Mouse (Mus musculus): Measurements from ENCODE around the gene Notch4. TPM values are rescaled to one million over a fixed set of nuclear protein-coding genes. Genes with fewer than 3 reads are reported as not detected.

The Notch4 gene
- polyA plus RNA-seq, 1 experiment from 2014 or later, result 8.9 TPM

DNA sequence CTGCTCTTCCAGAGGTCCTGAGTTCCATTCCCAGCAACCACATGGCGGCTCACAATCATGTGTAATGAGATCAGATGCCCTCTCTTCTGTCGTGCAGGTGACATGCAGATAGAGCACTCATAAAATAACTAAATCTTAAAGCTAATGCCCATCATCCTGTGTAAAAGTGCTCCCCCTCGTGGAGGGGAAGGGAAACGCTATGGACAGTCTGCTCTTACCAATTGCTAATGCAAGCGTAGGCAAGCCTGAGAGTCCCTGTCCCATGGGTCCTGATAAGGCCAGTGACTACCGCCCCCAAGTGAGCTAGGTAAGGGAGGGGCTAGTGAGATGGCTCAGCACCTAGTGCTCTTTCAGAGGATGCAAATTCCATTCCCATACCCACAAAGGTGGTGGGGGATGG is 54.9 kb downstream of the Notch4 start:
- WGBS, result 11% methylated on average over 6 of the region's 6 CpGs
- no peak overlapping the region for H3K9ac ChIP-seq (replicated peaks)
- H3K4me3 ChIP-seq (replicated peaks), result no peak overlapping the region
- no peaks in the 10 kb centered on the region for H3K27me3 ChIP-seq
- peaks cover 68% of the 10 kb centered on the region for H3K36me3 ChIP-seq
- no peak for ATAC-seq
- no peaks in the 10 kb centered on the region for H3K9me3 ChIP-seq
- H3K27ac ChIP-seq, result no peak overlapping the region
- H3K4me2 ChIP-seq (replicated peaks), result no peak overlapping the region
- no peaks in the 10 kb centered on the region for H3K4me1 ChIP-seq (replicated peaks)

DNA sequence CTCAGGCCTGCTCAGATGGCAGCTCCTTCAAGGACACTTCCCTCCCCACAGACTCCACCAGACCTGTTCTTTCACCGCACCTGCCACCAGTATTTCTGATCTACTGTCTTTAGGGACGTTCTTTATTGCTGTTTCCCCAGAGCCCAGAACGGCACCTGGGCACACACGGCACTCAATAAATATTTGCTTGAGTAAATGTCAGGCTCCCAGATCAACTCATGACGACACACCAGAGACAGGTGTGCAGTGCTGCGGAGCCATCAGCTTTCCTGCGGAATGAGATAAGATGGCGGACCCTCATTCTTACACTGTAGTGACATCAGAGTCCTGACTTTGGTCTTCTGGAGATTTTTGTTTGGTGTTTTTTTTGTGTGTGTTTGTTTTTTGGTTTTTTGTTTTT is 56.9 kb downstream of the Notch4 start:
- Histone ChIP-seq H3K4me2 (replicated peaks) (no peak overlapping the region), H3K9me3 (no peaks in the 10 kb centered on the region), H3K27me3 (no peaks in the 10 kb centered on the region), H3K9ac (replicated peaks) (no peak overlapping the region), H3K4me1 (replicated peaks) (peaks cover 7% of the 10 kb centered on the region), H3K4me3 (replicated peaks) (no peak overlapping the region), H3K27ac (no peak overlapping the region), H3K36me3 (peaks cover 50% of the 10 kb centered on the region)
- ATAC-seq, result no peak
- 87% methylated on average over 8 of the region's 8 CpGs for WGBS

DNA sequence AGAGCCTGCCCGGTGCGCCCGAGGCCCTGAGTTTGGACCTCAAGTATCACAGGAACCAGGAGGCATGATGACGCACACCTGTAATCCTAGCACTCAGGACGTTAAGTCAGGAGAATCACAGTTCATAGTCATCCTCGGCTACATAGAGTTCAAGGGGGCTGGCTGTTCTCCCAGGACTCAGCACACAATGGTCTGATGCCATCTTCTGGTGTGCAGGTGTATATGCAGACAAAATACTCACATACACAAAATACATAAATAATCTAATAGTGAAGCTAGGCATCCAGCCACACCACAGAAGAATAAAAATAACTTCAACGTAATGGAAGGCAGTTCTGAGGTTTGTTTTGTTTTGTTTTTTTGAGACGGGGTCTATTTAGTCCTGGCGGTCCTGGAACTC is 59.1 kb downstream of the Notch4 start:
- peaks cover 21% of the 10 kb centered on the region for H3K4me1 ChIP-seq (replicated peaks)
- no peak overlapping the region for H3K27ac ChIP-seq
- ATAC-seq, result no peak
- peaks cover 34% of the 10 kb centered on the region for H3K36me3 ChIP-seq
- H3K27me3 ChIP-seq, result no peaks in the 10 kb centered on the region
- no peak overlapping the region for H3K4me2 ChIP-seq (replicated peaks)
- H3K4me3 ChIP-seq (replicated peaks), result no peak overlapping the region
- no peaks in the 10 kb centered on the region for H3K9me3 ChIP-seq
- no peak overlapping the region for H3K9ac ChIP-seq (replicated peaks)
- WGBS, result 89% methylated on average over 9 of the region's 9 CpGs

DNA sequence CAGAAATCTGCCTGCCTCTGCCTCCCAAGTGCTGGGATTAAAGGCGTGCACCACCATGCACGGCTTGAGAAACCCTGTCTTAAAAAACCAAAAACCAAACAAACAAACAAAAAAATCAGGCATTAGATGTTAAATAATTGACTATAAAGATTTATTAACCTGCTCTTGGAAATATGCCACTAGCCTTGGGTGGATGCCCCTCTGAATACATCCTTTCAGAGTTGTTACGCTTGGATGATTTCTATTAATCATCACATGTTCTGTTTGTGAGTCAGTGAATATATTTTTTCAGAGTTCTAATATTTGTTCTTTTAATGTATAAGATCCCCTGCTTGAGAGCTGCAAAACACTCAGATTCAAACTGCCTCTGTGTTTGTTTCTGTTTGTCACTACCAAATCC is 60.9 kb downstream of the Notch4 start:
- H3K4me3 ChIP-seq (replicated peaks), result no peak overlapping the region
- H3K36me3 ChIP-seq, result peaks cover 31% of the 10 kb centered on the region
- 92% methylated on average over 3 of the region's 3 CpGs for WGBS
- peaks cover 39% of the 10 kb centered on the region for H3K4me1 ChIP-seq (replicated peaks)
- no peak overlapping the region for H3K27ac ChIP-seq
- H3K9ac ChIP-seq (replicated peaks), result no peak overlapping the region
- no peak for ATAC-seq
- H3K9me3 ChIP-seq, result no peaks in the 10 kb centered on the region
- no peak overlapping the region for H3K4me2 ChIP-seq (replicated peaks)
- H3K27me3 ChIP-seq, result peaks cover 2% of the 10 kb centered on the region

DNA sequence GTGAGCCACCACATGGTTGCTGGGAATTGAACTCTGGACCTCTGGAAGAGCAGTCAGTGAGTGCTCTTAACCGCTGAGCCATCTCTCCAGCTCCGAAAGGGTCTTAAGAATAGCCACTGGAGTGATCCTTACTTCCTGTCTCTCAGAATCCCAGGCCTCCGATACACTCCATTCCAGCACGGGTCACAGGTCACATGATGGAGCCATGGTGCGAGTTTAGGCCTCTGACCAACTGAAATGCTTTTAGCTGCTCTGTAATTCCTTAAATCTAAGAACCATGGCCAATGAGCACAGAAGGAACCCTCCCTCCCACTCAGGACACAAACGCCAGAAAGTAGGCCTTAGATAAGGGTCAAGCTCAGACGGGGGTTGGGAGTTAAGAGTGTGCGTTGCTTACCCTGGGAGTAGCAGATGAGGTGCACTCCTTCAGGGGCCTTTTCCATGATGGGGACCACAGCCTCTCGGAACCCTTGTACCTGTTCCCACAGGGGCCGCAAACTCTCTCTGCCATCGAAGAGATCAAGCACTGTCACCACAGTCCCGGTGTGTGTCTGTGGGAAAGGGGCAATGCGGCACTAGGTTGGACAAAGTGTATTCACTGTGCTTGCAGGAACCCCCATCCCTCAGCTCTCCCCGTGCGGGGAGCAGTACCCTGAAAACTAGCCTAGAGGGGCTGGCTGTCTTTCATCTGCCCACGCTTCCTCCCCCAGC is 62.1 kb downstream of the Notch4 start:
- Histone ChIP-seq H3K27ac (peak overlapping the region; percentile 94), H3K4me1 (replicated peaks) (peaks cover 52% of the 10 kb centered on the region), H3K27me3 (peaks cover 15% of the 10 kb centered on the region), H3K36me3 (peaks cover 19% of the 10 kb centered on the region), H3K4me3 (replicated peaks) (peak overlapping the region; percentile 80), H3K4me2 (replicated peaks) (peak overlapping the region; percentile 91), H3K9me3 (no peaks in the 10 kb centered on the region), H3K9ac (replicated peaks) (peak overlapping the region; percentile 83)
- WGBS, result 50% methylated on average over 16 of the region's 16 CpGs
- ATAC-seq, result no peak; the same call in 1 of the 2 replicates

DNA sequence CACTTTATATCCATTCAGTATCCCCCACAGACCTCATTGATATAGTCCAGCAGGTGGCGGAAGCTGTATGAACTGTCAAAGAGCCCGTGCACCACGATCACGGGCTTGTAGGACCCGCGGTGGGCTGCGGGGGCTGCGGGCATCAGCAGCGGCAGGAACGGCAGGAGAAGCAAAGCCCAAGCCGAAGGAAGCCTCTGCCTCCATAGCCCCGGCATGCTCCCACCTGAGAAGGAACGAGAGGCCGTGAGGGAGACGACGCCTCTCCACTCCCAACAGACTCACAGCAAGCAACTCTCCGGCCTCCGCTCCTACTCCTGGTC is 62.7 kb downstream of the Notch4 start:
- ATAC-seq, result peak; percentile 38
- Histone ChIP-seq H3K9ac (replicated peaks) (peak overlapping the region; percentile 83), H3K9me3 (no peaks in the 10 kb centered on the region), H3K4me3 (replicated peaks) (peak overlapping the region; percentile 80), H3K27ac (peak overlapping the region; percentile 94), H3K4me2 (replicated peaks) (peak overlapping the region; percentile 91), H3K36me3 (peaks cover 14% of the 10 kb centered on the region), H3K4me1 (replicated peaks) (peaks cover 57% of the 10 kb centered on the region), H3K27me3 (peaks cover 20% of the 10 kb centered on the region)
- WGBS, result under 1% methylated on average over 18 of the region's 18 CpGs

DNA sequence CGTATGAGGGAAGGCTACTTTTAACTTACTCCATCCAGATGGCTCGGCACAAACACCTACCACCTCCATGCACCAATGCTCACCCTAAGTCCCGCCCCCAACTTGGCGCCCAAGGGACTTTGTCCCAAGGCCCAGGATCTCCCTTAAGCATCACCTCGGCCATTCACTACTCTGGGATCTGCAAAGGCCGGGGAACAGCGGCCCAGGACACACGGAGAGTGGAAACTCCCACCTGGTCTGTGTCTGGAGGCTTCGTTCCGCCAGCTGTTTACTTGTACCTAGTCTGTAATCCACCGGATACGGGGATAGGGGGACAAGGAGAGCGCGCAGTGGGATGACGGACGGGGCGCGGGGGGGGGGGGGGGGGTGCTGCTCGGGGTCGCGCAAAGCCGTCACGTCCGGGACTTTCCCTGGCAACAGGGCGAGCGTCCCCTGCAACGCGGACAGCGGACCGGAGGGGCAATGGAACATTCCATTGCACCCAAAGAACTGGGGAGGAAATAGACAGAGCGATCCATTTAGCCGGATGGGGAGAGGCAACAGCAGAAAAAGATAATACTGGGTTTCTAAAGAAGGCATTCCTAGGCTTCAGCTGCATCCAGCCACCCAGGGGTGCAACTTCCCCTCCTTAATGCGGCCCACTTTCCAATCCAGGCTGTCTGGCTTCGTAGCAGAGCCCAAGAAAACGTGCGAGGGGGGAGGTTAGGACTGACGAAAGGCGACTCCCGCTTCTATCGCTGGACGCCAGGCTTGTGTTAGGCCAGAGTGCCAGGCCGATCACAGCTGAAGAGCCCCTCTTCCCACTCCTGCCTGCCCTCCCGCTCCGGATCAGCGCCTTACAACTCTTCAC is 63.2 kb downstream of the Notch4 start:
- Histone ChIP-seq H3K27me3 (peaks cover 25% of the 10 kb centered on the region), H3K9ac (replicated peaks) (peak overlapping the region; percentile 83), H3K4me1 (replicated peaks) (peaks cover 63% of the 10 kb centered on the region), H3K4me2 (replicated peaks) (peak overlapping the region; percentile 91), H3K27ac (peak overlapping the region; percentile 94), H3K36me3 (peaks cover 9% of the 10 kb centered on the region), H3K4me3 (replicated peaks) (peak overlapping the region; percentile 80), H3K9me3 (no peaks in the 10 kb centered on the region)
- peak; percentile 76 for ATAC-seq
- under 1% methylated on average over 44 of the region's 45 CpGs for WGBS

DNA sequence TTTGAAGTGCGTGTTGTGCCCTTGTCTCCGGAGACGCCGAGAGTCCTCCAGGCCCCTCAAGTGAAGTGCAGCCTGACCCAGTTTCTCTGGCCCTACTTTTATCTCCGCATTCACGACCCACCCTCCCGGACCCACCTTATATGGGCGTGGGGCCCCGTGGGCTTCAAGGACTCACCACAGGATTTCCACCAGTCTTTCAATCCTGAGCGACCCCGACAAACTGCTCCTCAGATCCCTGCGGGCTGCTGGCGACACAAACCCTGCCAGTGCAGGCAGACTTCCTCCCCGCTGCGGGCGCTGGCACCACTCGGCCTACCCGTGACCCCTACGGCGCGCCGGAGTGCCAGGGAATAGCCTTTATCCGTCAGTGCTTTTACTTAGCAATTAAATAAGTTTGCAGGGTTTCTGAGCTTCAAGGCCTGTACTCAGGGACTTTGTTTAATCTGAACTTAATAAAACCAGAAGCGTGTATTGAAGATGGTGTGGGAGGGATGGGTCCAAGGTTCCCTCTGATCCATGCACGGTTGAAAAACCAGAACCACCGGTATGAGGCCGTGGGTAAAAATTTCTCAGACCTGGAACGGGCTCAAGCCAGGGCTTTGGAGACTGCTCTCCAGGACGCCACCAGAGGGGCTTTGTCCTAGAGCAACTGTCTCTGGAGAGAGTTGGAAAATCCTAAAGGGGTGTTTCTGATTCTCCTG is 64.0 kb downstream of the Notch4 start, which contains the start of gene Ppt2:
Gene Ppt2, minus strand, starts transcription at position 568 of the 701 bp plus-strand sequence.
- no peaks in the 10 kb centered on the region for H3K9me3 ChIP-seq
- peak within 1 kb of the TSS; percentile 83 for H3K9ac ChIP-seq (replicated peaks)
- H3K36me3 ChIP-seq, result peaks cover 3% of the 10 kb centered on the region; the same call in 1 of the 2 replicates
- H3K27ac ChIP-seq, result peak within 1 kb of the TSS; percentile 94
- peaks cover 65% of the 10 kb centered on the region for H3K4me1 ChIP-seq (replicated peaks)
- H3K4me3 ChIP-seq (replicated peaks), result peak within 1 kb of the TSS; percentile 80
- H3K27me3 ChIP-seq, result peaks cover 31% of the 10 kb centered on the region
- 3% methylated on average over 29 of the region's 29 CpGs for WGBS
- H3K4me2 ChIP-seq (replicated peaks), result peak within 1 kb of the TSS; percentile 91
- ATAC-seq, result no peak; the same call in 1 of the 2 replicates

DNA sequence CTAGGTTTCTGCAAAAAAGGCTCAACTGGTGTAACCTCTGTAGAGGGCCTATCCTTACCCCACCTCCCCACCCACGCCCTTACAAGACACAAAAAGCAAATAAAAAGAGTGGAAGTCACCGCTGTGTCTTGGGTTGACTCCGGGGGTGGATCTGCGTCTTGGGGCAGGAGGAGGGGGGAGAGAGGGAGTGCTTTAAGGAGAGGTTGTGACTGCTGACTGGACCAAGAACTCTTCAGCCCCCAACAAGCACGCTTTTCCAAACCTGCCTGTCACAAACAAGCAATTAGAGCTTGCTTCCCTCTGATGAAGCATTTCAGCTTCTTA is 64.5 kb downstream of the Notch4 start:
- H3K4me3 ChIP-seq (replicated peaks), result peak overlapping the region; percentile 80
- no peaks in the 10 kb centered on the region for H3K9me3 ChIP-seq
- ATAC-seq, result no peak
- WGBS, result 11% methylated on average over 5 of the region's 5 CpGs
- H3K9ac ChIP-seq (replicated peaks), result peak overlapping the region; percentile 83
- H3K36me3 ChIP-seq, result peaks cover 3% of the 10 kb centered on the region; the same call in 1 of the 2 replicates
- peak overlapping the region; percentile 94 for H3K27ac ChIP-seq
- H3K27me3 ChIP-seq, result peaks cover 34% of the 10 kb centered on the region
- H3K4me1 ChIP-seq (replicated peaks), result peaks cover 65% of the 10 kb centered on the region
- peak overlapping the region; percentile 91 for H3K4me2 ChIP-seq (replicated peaks)

DNA sequence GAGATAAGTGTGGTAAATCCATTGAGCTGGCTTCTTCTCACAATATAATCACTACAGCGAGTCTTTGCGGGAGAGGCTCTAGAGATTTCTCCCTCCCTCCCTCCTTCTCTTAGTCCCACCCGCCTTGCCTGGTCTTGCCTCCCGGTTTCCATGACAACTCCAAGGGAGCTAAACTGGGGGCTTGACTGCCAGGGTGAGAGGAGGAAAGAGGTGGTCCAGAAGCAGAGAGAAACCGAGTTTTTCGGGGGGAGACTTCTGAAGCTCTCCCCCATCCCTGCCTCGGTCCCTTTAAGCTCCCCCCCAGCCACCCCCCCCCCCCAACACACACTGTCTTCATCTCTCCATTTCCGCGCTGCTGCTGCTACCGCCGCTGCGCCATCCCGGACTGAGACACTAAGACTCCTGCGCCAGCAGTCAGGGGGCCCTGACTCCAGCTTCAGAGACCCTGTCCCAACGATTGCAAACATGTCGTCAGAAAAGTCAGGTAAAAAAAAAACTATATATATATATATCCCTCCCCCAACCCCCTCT is 65.2 kb downstream of the Notch4 start, which contains the start of gene Prrt1:
Gene Prrt1, plus strand, starts transcription at position 313 of the 531 bp plus-strand sequence.
- Histone ChIP-seq H3K4me3 (replicated peaks) (peak within 1 kb of the TSS; percentile 80), H3K4me1 (replicated peaks) (peaks cover 65% of the 10 kb centered on the region), H3K9me3 (no peaks in the 10 kb centered on the region), H3K36me3 (0 out of 2 replicates have a peak, but pooled peaks cover 3% of the 10 kb centered on the region), H3K9ac (replicated peaks) (peak within 1 kb of the TSS; percentile 83), H3K27me3 (peaks cover 34% of the 10 kb centered on the region), H3K27ac (peak within 1 kb of the TSS; percentile 94), H3K4me2 (replicated peaks) (peak within 1 kb of the TSS; percentile 91)
- peak; percentile 34; the same call in 1 of the 2 replicates for ATAC-seq
- WGBS, result under 1% methylated on average over 16 of the region's 16 CpGs

DNA sequence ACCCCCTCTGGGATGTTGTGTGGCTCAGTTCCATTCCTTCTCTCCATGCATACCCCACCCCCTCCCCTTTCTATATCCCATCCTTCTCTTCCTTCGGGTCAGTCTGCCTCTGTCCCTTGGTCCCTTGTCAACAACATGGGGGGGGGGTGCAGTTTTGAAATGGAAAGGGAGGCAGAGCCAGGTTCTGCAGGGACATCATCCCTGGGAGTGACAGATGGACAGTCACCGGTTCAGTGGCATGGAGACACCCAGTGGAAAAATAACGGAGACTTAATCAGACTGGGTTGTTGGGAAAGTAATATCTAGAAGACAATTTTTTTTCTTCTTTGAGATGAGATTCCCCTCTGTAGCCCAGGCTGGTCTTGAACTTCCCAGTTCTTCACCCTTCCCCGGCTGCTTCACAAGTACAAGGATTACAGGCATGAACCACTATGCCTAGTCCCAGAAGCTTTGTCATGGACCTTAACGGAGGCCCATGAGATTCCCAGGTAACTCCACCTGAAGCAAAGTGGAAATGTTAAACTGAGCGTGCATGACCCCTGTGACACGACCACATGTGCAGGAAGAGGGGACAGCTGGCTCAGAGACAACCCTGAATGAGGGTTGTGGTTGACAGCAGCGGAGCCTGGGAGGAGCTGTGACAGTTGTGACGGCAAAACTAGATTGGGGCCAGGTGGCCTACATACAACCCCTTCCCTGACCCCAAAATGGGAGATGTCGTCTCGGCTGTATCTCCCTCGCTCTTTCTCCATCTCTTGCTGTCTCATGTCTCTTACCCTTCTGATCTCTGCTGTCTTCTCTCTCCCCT is 65.9 kb downstream of the Notch4 start:
- H3K9ac ChIP-seq (replicated peaks), result peak overlapping the region; percentile 83
- H3K27ac ChIP-seq, result peak overlapping the region; percentile 94
- no peaks in the 10 kb centered on the region for H3K9me3 ChIP-seq
- H3K27me3 ChIP-seq, result peaks cover 34% of the 10 kb centered on the region
- H3K4me3 ChIP-seq (replicated peaks), result peak overlapping the region; percentile 80
- H3K4me2 ChIP-seq (replicated peaks), result peak overlapping the region; percentile 91
- 13% methylated on average over 12 of the region's 12 CpGs for WGBS
- 0 out of 2 replicates have a peak, but pooled peaks cover 3% of the 10 kb centered on the region for H3K36me3 ChIP-seq
- ATAC-seq, result no peak
- peaks cover 65% of the 10 kb centered on the region for H3K4me1 ChIP-seq (replicated peaks)
